17 mouse cellular contexts compared by ENCODE assay signal in genomic region chr1:59201561-59201960, GRCm38 (mm10). TPM values are rescaled to one million over a fixed set of nuclear protein-coding genes. Genes with fewer than 3 reads are reported as not detected.
"Had no signal": no experiment of that assay in that cellular context is flagged by ENCODE, and none has a peak within 500 bp of the region (broad histone marks: within the 10 kb centered on the region; RNA-seq: fewer than 3 reads in every experiment).

No protein-coding gene starts in this region.

- H3K27ac ChIP-seq: kidney, embryonic 15.5 days; limb, embryonic 12.5 days; midbrain, embryonic 10.5 days; neural tube, embryonic 15.5 days; stomach, embryonic 15.5 days had no signal

- H3K9ac ChIP-seq: kidney, embryonic 15.5 days; limb, embryonic 12.5 days; liver, embryonic 13.5 days; lung, embryonic 14.5 days; neural tube, embryonic 15.5 days; stomach, embryonic 15.5 days had no signal

- H3K4me1 ChIP-seq: kidney, embryonic 15.5 days; limb, embryonic 12.5 days; liver, embryonic 13.5 days; midbrain, embryonic 10.5 days; neural tube, embryonic 15.5 days; stomach, embryonic 15.5 days had no signal

- H3K9me3 ChIP-seq: kidney, embryonic 15.5 days; limb, embryonic 12.5 days; liver, embryonic 13.5 days; midbrain, embryonic 10.5 days; neural tube, embryonic 15.5 days; stomach, embryonic 15.5 days had no signal

- H3K36me3 ChIP-seq: stomach, embryonic 15.5 days had no signal

- H3K4me3 ChIP-seq: kidney, embryonic 15.5 days; limb, embryonic 12.5 days; liver, embryonic 13.5 days; midbrain, embryonic 10.5 days; myocyte; neural tube, embryonic 15.5 days; stomach, embryonic 15.5 days had no signal

- DNase-seq: kidney, adult 2 months; kidney, postnatal 25 days; layer of hippocampus, adult 9-11 months; liver, embryonic 13.5 days; lung, embryonic 14.5 days; lung, postnatal 10 days; lung, postnatal 4 days; midbrain, embryonic 14.5 days; right cerebral cortex, postnatal 4 days; thymus, postnatal 36 days had no signal

- H3K4me2 ChIP-seq: kidney, embryonic 15.5 days; limb, embryonic 12.5 days; liver, embryonic 13.5 days; lung, embryonic 14.5 days; neural tube, embryonic 15.5 days; stomach, embryonic 15.5 days had no signal

- H3K27me3 ChIP-seq: kidney, embryonic 15.5 days; limb, embryonic 12.5 days; liver, embryonic 13.5 days; neural tube, embryonic 15.5 days; stomach, embryonic 15.5 days had no signal

RNA-seq across cellular contexts. Expression of gene Cdk15, which starts 55.1 kb away (rescaled TPM):
- total RNA-seq: megakaryocyte, adult 5-6 weeks had no signal
- polyA plus RNA-seq: limb, embryonic 12.5 days; liver, embryonic 13.5 days; lung, embryonic 14.5 days had no signal
